Mouse (Mus musculus) spleen, adult 18-20 months (tissue): ENCODE measurements around the gene Cdh15.

ENCODE experiments used
- DNase-seq, 2 experiments: peaks; one replicate each; pipeline ENCODE4 v3.0.0; 2022; ENCODE audit warnings: mixed read lengths in 2 of 2

The Cdh15 gene

GRCm38 (mm10) chr8:122893451-122893850, 45.7 kb downstream of the Cdh15 start:
- no peak for DNase-seq

- DNase-seq = no peak
Observed at GRCm38 (mm10) chr8:122896317-122896716, 48.6 kb downstream of the Cdh15 start.

- no peak for DNase-seq
Observed at GRCm38 (mm10) chr8:122897200-122897599, 49.4 kb downstream of the Cdh15 start.

- DNase-seq = no peak
Observed at GRCm38 (mm10) chr8:122898018-122898417, 50.3 kb downstream of the Cdh15 start.

GRCm38 (mm10) chr8:122898473-122898872, 50.7 kb downstream of the Cdh15 start:
- no peak for DNase-seq

- no peak for DNase-seq
Observed at GRCm38 (mm10) chr8:122899085-122899484, 51.3 kb downstream of the Cdh15 start.

- DNase-seq = no peak
Observed at GRCm38 (mm10) chr8:122901476-122901875, 53.7 kb downstream of the Cdh15 start.

- DNase-seq = no peak
Observed at GRCm38 (mm10) chr8:122901892-122902515, 54.2 kb downstream of the Cdh15 start.

- DNase-seq = no peak
Observed at GRCm38 (mm10) chr8:122902581-122902980, 54.8 kb downstream of the Cdh15 start.

GRCm38 (mm10) chr8:122903002-122903401, 55.2 kb downstream of the Cdh15 start:
- DNase-seq = no peak

GRCm38 (mm10) chr8:122904496-122904895, 56.7 kb downstream of the Cdh15 start:
- DNase-seq = no peak

GRCm38 (mm10) chr8:122905346-122905745, 57.6 kb downstream of the Cdh15 start:
- no peak for DNase-seq

- DNase-seq = peak; percentile 48 to 75
Observed at GRCm38 (mm10) chr8:122906463-122907021, 58.8 kb downstream of the Cdh15 start.

- DNase-seq = no peak
Observed at GRCm38 (mm10) chr8:122912150-122912549, 64.4 kb downstream of the Cdh15 start.

GRCm38 (mm10) chr8:122912871-122913270, 65.1 kb downstream of the Cdh15 start:
- DNase-seq = no peak

- DNase-seq = no peak
Observed at GRCm38 (mm10) chr8:122916766-122917165, 69.0 kb downstream of the Cdh15 start.
